Mouse (Mus musculus): ENCODE measurements around the gene Nmt2.

Nmt2 gene

DNA sequence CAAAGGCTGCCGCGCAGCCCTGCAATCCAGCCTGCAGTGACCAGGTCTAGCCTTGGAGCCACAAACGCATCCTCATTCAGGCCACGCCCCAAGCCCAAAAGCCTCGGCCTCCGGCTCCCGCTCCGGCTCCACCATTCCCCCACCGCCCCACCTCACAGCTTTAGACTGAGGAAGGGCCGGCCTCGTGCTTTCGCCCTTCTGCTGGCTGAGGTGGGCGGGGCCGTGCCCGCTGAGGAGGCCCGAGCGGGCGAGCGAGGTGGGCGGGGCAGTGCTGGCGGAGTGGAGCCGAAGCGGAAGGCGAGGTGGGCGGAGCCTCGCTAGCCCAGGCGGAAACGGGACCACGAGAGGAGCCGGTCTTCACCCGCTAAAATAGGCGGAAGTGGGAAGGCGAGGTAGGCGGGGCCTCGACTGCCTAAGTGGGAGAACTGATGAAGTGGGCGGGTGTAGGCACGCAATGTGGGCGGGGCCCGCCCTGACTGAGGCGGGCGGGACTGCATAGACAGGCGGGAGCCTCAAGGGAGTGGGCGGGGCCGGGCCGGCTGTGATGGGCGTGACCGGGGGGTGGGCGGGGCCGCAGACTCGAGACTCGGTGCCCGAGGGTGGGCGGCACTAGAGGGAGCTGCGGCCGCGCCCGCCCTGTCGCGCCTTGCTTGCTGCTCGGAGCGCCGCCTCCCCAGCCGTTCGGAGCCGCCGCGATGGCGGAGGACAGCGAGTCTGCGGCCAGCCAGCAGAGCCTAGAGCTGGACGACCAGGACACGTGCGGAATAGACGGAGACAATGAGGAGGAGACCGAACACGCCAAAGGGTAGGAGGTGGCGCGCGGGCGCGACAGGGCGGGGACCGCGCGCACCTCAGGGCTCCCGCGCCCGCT lies at the start of gene Nmt2:
Gene Nmt2 (plus strand): TSS at position 611 of the 871 bp plus-strand sequence.
- DNase-seq (ENCODE audit: low read depth, low spot score) = peak; percentile 100

DNA sequence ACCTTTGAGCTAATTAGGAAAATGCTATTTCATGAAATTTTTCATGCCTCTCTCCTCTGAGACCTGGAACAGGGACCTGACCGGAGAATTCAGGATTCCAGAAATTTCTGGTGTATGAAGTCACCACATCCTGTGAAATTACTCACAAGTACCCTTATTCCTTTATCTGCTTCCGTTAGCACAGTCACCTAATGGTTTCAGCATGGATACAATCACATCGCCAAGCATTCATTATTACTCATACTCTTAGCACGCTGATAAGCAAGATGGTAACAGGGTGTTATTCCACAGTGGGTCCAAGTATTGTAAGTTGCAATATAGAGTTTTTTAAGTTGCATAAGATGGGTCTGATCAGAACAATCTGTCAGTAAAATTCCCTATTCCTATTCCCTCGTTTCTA lies 44.8 kb upstream of the Nmt2 start:
- DNase-seq (ENCODE audit: low read depth, low spot score) = no peak

DNA sequence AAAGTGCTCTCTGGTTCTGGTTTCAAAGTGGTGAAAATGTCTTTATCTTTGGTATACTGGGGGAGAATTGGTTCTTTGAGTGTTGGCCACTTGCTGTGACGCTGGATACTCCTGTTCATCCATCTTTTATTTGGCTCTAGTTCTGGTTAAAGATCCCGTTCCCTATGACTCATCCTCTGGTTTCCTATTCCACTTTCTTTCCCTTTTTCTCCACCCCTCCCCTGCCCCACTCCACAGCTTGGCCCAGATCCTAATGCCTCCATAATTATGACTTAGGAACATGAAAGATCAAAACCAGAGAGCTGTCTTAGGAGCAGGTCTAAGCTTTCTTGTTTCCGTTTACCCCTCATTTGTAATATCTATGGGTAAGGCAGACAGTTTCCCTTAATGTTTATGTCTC lies 39.8 kb upstream of the Nmt2 start:
- DNase-seq (ENCODE audit: low read depth, low spot score) = no peak

DNA sequence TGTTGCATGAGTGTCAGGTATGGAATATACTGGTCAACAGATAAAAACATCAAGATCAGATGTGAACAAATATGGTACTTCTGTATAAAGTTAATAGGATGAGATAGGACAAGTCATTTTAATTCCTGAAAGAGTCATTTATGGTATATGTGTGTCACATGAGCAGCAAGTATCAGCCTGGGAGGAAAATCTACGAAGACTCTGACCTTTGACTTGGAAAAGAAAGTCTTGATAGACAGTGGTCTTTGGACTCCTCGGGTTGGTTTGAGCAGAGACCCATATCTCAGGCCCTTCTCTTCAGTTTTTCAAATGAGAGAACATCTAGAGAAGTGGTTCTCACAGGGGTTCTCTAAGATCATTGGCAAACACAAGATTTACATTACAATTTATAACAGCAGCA lies 32.7 kb upstream of the Nmt2 start:
- DNase-seq (ENCODE audit: low read depth, low spot score) = no peak

DNA sequence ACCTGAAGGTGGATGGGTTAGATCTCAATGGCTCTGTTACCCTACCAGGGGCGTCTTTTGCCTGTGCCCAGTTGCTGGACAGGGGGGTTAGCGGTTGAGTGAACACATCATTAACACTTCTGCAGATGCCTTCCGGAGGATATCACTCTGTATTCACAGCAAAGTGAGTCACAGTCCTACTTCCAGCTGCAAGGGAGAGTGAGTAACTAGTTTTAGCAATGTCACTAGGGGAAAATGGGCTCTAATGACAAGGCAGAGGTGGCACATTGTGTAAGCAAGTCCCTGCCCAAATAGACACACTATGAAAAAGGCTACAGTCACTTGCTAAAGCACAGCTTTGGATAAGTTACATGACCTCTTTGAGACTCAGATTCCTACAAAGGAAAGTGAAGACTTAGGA lies 17.5 kb upstream of the Nmt2 start:
- no peak for DNase-seq (ENCODE audit: low read depth, low spot score)

DNA sequence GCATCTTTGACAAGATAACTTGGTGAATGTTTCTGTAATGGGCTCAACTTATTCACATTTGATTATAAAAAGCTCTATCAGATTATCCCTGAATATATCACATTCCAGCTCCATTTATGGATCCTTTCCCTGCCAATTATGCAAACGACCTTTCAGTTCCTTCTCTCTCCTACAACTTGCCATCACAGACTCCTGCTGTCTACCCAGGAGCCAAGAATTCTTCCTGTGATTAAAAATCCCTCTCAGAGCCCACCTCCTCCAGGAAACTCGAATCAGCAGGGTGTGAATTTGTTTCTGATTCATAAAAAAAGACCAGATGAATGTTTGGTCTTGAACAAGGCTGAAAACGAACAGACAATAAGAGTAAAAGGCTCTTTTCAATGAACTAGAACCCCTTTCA lies 16.1 kb upstream of the Nmt2 start:
- no peak for DNase-seq (ENCODE audit: low read depth, low spot score)

DNA sequence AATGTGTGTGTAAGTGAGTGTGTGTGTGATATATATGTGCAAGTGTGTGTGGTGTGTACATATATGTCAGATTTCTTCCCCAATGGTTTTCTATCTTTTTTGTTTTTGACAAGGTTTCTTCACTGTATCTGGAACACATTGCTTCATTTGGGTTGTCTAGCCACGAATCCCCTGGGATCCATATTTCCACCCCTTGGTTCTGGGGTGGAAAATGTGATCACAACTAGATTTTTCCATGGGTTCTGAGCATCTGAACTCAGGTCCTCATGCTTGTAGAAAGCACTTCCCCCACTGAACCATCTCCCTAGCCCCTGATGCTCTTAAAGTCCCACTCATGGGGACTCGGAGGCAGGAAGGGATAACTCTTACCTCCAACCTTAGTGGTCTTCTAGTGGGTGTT lies 10.7 kb upstream of the Nmt2 start:
- DNase-seq (ENCODE audit: low read depth, low spot score) = no peak

DNA sequence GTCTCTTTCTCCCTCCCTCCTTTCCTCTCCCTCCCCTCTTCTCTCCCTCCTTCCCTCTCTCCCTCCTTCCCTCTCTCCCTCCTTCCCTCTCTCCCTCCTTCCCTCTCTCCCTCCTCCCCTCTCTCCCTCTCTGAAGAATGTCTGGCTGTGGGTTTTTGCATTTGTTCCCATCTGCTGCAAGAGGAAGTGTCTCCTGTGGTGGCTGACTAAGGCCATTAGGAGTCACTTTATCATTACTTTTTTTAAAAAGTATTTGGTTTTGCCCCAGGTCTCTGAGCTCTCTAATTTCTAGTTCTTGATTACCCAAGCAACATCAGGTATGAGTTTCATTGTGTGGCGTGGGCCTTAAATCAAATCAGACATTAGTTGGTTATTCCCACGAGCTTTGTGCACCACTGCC lies 7.9 kb upstream of the Nmt2 start:
- no peak for DNase-seq (ENCODE audit: low read depth, low spot score)

DNA sequence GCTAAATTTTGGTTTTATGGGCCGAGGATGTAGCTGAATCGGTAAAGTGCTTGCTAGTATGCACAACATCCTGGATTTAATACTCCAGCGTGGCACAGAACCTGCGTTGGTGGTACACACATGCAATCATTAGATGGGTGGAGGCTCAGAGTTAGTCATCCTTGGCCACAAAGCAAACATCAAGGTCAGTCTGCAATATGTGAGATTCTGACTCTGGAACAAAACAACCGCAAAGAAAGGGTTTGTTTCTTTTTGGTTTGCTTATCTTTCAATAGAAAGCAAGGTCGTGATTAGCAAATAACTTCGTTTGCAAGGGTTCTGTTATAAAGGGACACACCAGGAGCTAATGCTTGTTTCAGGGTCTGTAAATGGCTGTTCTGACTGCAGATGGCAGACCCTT lies 6.5 kb upstream of the Nmt2 start:
- DNase-seq (ENCODE audit: low read depth, low spot score) = no peak

DNA sequence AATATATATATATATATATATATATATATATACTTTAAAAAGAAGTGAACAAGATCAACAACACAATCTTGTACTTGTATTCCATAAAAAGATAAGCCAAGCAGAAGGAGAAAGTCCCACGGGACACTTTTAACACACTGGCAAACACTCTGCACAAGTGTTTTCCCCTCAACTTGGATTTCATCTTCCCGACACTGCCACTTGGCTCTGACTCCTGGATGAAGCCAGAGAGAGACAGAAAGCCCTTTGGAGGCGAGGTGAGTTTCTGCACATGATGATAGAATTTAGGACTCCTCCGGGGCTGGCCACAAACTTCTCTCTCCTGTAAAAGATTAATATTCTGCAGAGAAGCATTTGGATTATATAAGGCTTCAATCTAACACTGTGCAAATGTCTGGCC lies 2.7 kb upstream of the Nmt2 start:
- no peak for DNase-seq (ENCODE audit: low read depth, low spot score)

DNA sequence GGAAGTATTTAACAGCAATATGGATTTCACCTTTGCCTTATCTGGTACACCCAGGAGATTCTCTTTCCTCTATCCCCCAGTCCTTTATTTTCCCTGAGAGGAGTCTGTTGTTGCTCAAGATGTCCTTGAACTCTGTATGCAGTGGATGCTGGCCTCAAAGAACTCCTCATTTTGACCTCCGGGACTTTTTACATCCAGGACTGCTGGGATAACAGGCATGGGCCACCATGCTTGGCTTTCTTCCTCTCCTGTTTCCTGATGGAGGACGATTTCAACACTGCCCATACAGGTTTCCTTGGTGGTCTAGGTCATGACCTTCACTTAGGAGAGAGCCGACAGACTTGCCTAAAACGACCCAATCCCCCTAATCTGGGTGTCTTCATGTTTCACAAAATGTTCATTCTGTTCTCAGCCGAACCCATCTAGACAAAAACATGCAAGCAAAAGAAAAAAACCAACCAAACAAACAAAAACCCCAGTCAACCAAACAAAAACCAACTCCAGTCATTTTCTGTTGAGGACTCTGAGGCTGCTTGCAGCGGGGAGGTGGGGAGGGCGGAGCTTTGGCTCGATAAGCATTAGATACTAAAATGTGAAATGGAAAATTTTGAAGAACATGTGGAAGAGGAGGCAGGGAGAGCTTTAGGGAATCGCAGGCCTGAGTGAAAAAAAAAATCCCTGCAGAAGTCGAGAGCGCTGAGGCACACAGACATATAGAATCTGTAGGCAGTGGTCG lies 978 bp upstream of the Nmt2 start:
- DNase-seq (ENCODE audit: low read depth, low spot score) = no peak

DNA sequence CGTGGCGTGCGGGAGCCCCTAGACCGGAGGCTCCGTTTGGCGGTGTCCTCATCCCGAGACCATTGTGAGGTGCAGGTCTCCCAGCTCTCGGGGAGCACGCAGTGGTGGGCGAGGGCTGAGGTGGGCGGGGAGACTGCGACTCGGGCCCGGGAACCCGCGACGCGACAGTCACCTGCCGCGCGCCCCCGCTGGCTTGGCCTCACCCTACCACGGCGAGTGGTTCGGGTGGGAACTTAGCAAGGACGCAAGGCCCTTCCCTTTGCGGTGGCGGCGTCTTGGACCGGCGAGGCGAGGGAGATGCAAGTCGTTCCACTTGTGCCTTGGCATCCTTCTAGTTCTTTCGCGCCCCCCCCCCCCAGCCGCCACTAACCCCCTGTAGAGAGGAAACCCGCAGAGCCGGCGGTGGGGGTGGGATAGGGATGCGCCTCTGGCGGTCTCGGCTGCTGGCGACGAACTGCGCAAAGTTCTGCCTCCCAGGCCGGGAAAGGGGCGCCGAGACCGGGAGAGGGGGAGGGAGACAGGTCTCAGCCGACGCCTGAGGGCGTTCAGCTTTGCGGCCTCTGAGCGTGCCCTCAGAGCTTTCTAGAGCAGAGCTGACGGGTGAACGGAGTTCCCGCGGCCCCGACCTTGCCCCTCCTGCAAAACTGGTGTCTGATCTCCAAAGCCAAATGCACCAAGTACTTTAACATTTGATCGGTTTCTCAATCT lies 615 bp downstream of the Nmt2 start:
- DNase-seq (ENCODE audit: low read depth, low spot score) = no peak

DNA sequence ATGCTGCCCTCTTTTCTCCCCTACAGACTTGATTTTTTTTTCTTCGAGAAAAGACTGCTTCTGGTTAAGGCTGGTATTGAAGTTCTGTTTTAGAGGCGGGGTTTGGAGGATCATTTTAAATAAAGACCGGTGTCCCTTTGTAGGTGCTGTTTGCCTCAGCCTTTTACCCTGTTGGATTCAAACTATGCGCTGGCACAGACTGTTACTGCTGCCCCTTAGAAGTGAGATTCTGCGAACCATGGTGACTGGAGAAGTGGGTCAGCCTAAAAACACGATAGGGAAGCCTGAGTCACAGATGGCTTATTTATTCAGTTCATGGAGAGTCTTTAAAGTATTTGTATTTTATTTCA lies 1.1 kb downstream of the Nmt2 start:
- DNase-seq (ENCODE audit: low read depth, low spot score) = no peak

DNA sequence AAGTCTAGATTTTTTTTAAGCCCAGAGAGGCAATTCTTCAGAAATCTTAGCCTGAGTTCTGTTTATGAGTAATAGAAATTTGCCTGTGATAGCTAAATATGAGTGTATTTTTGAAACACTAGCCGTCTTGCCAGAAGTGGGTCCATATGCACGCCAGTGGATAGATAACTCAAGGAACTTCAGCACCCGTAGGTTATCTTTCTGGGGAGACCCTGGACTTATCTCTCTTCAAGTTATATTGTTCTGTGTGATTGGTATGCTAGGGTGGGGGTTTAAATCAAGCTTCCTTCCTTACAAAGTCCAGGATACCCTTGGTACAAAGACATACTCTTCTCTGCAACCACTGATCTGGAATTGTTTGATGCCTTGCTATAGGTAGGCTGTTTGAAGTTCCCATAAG lies 1.7 kb downstream of the Nmt2 start:
- DNase-seq (ENCODE audit: low read depth, low spot score) = no peak

DNA sequence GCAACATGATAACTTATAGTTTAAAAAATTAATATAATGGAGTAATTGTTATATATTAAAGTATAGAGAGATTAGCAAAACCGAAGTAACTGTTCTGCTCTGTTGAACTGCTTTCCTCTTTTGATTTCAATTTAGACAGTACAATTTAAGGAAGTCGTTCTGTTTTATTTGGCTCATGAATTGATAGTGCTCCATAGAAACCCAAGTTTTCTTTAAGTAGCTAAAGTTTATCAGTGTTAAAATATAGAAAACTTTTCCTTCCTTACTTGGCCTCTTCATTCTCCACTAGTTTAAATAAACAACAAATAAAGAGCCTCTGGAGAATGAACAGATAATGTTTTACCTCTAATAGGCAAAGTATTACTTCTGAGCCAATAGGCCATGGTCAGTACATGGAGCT lies 2.2 kb downstream of the Nmt2 start:
- no peak for DNase-seq (ENCODE audit: low read depth, low spot score)

DNA sequence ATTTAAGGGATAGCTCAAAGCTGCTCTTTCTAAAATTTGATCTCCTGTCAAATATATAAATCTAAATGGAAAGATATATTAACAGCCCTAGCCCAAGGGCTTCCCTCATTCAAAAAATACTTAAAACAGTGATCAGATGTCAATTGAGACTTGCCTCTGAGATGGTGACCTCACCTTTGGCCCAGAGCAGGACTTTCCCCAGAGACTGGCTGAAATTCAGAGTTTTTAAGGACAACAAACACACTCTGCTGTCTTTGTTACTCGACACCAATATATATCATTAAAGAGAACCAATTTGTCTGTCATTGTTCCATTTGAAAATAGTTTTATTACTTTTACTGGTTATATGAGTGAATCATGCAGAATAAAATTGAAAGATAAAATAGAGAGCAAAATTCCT lies 5.6 kb downstream of the Nmt2 start:
- DNase-seq (ENCODE audit: low read depth, low spot score) = no peak

DNA sequence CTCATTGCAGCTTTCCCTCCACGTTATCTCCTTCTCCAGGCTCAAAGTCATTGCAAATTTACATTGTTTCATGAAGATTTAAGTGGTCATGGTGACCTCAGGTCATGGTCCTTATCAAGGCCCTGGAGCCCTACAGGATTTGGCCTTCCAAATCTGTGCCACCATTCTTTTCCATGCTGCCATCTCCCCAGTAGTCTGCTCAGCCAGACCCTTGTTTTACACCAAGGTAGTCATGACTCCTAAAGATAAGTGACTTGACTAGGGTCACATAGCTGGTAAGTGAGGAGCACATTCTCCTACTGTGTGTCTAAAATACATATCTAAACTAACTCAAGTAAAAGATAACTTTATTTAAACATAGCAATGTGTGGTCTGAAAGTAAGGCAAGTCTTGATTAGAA lies 8.2 kb downstream of the Nmt2 start:
- no peak for DNase-seq (ENCODE audit: low read depth, low spot score)

DNA sequence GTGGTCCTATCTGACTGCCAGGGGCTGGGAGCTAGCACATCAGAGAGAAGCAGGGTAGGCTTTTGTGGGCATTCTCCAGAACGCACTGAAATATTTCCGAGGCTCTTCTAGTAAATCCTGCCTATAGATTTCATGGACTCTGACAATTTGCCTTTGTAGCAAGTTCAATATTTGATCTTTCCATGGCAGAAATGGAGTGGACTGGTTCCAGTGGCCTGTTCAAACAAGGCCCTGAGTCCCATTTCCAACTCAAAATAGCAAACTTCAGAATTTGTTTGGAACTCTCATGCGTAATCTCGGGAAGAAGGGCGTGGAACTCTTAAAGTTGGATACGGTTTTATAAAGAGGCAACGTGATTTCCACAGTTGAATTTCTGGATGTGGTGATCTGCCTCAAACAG lies 11.8 kb downstream of the Nmt2 start:
- no peak for DNase-seq (ENCODE audit: low read depth, low spot score)

DNA sequence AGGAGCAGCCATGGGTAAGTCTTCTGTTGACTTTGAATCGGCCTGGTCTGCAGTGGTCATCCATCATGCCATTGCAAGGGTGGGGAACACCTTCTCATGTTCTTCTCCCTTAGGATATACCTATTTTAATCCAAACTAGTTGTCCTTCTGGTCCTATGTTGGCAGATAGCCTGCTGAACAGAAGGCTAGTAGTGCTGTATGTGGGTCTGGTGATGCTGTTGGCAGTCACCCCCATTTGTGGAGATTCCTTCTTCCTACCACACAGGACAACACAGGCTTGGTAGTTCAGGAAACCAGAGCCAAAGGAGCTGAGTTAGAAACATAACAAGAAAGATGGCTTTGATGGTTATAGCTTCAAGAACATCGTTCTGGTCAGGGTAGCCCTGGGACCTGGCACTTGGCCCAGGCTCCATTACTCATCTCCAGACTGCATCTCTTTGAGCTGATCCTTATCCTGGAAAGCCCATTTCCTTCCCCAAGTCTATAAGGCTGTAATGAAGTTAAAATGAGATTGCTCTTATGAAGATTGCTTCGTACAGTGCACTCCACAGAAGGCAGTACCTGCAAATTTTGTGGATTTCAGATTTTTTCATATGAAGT lies 21.5 kb downstream of the Nmt2 start:
- DNase-seq (ENCODE audit: low read depth, low spot score) = no peak

DNA sequence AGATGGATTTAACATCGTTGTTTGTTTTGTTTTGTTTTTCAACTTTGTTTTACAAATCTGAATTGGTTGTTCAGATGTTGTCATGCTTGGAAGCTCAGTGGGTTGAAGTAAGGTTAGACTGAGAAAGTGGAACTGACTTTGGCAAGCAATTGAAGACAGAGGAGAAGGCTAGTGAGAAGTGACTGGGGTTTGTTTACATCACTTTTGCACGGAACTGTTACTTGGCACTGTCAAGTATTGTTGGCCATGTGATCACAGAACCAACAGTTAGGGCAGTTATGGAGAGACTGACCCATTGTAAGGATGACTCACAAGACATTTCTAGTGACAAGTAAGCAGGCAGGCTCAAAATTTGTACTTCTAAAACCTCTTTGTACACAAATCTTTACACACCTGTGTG lies 39.1 kb downstream of the Nmt2 start:
- no peak for DNase-seq (ENCODE audit: low read depth, low spot score)

DNA sequence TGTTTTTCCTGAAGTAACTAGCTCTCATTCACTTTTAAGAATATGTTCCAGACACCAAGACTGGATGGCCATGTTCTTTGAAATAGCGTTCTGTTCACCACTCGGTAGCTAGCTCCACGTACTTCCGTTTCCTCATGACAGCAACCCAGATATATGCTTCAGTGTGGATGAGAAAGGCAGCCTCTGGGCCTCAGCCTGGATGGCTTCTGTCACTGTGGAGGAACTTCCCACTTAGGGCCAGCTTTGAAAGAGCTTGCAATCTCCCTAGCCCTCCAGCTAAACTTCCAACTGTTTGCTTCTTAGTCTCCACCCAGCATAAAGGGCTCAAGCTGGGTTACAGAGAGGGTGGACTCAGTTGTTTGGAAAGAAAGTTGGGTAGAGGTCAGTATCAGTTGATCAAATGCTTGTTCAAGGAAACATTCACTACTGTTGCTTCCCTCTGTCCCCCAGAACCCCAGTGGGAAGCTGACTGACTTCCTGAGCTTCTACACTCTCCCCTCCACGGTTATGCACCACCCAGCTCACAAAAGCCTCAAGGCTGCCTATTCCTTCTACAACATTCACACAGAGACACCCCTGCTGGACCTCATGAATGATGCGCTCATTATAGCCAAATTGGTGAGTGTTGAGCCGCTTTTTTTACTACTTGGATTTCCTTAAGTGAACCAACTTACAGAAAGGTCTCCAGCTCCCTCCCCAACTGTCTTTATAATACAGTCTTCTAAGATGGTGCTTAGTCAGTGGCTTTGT lies 40.5 kb downstream of the Nmt2 start:
- DNase-seq (ENCODE audit: low read depth, low spot score) = no peak

DNA sequence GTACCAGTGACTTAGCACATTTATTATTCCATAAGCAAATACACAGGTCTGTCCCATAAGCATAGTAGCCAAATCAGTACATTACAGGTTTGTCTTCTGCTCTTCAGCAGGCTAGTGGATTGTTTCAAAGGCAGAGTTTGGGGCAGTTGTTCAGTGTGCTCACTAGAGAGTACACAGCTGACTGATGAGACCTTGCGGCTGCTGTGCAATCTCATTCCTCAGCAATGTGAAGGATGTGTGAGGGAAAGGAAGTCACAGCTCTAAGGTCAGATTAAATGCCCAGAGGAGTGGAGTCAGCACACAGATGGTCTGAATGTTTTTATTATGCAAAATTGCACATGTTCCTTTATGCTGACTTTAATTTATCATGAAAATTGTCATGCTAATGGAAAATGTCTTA lies 42.5 kb downstream of the Nmt2 start:
- no peak for DNase-seq (ENCODE audit: low read depth, low spot score)

Measured in brain, embryonic 18.5 days (tissue).